ENCODE assay signal across 16 mouse cellular contexts in the genomic region with DNA sequence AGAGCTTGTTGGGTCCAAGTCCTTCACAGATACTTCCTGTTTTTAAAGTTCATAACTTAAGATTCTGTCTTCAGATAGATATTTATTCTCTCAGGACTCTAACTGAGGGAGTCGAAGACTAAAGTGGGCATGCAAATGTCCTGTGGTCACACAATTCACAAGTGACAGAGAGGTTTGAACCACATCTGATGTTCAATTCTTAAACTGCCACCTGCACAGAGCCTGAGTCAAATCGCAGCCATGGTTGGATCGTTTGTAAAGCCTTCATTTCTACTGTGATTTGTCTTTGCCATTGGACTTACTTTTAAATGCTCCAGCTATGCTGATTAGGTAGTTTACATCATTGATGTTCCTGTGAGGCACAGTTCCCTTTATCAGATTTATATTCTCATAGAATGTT.
"Had no signal": no experiment of that assay in that cellular context is flagged by ENCODE, and none has a peak within 500 bp of the region (broad histone marks: within the 10 kb centered on the region; RNA-seq: fewer than 3 reads in every experiment).

No protein-coding gene starts in this region.

- H3K27ac ChIP-seq: neural tube, embryonic 12.5 days; neural tube, embryonic 13.5 days; neural tube, embryonic 15.5 days; stomach, embryonic 15.5 days; stomach, postnatal 0 days had no signal

- H3K36me3 ChIP-seq: neural tube, embryonic 12.5 days; neural tube, embryonic 13.5 days; neural tube, embryonic 15.5 days; stomach, embryonic 15.5 days had no signal

- H3K4me1 ChIP-seq: neural tube, embryonic 12.5 days; neural tube, embryonic 15.5 days; stomach, embryonic 15.5 days had no signal

- H3K9ac ChIP-seq: neural tube, embryonic 12.5 days; neural tube, embryonic 13.5 days; neural tube, embryonic 15.5 days; stomach, embryonic 15.5 days had no signal

- H3K4me3 ChIP-seq: neural tube, embryonic 12.5 days; neural tube, embryonic 13.5 days; neural tube, embryonic 15.5 days; stomach, embryonic 15.5 days had no signal

- H3K9me3 ChIP-seq: neural tube, embryonic 12.5 days; neural tube, embryonic 13.5 days; neural tube, embryonic 15.5 days; stomach, embryonic 15.5 days had no signal

- H3K4me2 ChIP-seq: neural tube, embryonic 12.5 days; neural tube, embryonic 13.5 days; neural tube, embryonic 15.5 days; stomach, embryonic 15.5 days had no signal

- DNase-seq: retina, postnatal 1 day; right cerebral cortex, adult 18-20 months; right cerebral cortex, postnatal 25 days; right cerebral cortex, postnatal 4 days; spleen, adult 18-20 months; thymus, adult 18-20 months; thymus, adult 2 months; thymus, postnatal 14 days; thymus, postnatal 25 days; thymus, postnatal 36 days; thymus, postnatal 4 days had no signal

- H3K27me3 ChIP-seq: neural tube, embryonic 12.5 days; neural tube, embryonic 13.5 days; neural tube, embryonic 15.5 days; stomach, embryonic 15.5 days had no signal
